Mouse (Mus musculus): Measurements from ENCODE around the gene Glrb. TPM values are rescaled to one million over a fixed set of nuclear protein-coding genes. Genes with fewer than 3 reads are reported as not detected.

Glrb gene
- total and polyA plus RNA-seq, 3 experiments: 0.22 TPM; not detected in 2

- no peak for ATAC-seq (ENCODE audit: extremely low read depth, insufficient number of reproducible peaks, low FRiP score, poor library complexity, severe bottlenecking)
- no peaks in the 10 kb centered on the region for H3K36me3 ChIP-seq (replicated peaks)
- H3K4me3 ChIP-seq (ENCODE audit: low read depth, low read length): no peak overlapping the region
- no peak for DNase-seq (ENCODE audit: low spot score)
- no peaks in the 10 kb centered on the region for H3K27me3 ChIP-seq (ENCODE audit: insufficient read depth, low read length)
- TF ChIP-seq CTCF (IDR thresholded peaks at IDR 0.05; ENCODE audit: low read depth, low read length) (no peak), GATA1 (IDR thresholded peaks at IDR 0.05; ENCODE audit: borderline replicate concordance, low read length) (no peak), GATA2 (IDR thresholded peaks at IDR 0.05; ENCODE audit: borderline replicate concordance, low read depth, low read length) (no peak), POLR2AphosphoS5 (IDR thresholded peaks at IDR 0.05; ENCODE audit: insufficient replicate concordance, low read depth, low read length) (no peak), TAL1 (conservative IDR thresholded peaks at IDR 0.05; ENCODE audit: low read depth, low read length) (no peak)
- H3K9me3 ChIP-seq (replicated peaks): no peaks in the 10 kb centered on the region
- H3K4me1 ChIP-seq (ENCODE audit: insufficient read depth, low read depth, low read length): no peaks in the 10 kb centered on the region
Observed at GRCm38 (mm10) chr3:80874690-80875353, 38.6 kb downstream of the Glrb start.

DNA sequence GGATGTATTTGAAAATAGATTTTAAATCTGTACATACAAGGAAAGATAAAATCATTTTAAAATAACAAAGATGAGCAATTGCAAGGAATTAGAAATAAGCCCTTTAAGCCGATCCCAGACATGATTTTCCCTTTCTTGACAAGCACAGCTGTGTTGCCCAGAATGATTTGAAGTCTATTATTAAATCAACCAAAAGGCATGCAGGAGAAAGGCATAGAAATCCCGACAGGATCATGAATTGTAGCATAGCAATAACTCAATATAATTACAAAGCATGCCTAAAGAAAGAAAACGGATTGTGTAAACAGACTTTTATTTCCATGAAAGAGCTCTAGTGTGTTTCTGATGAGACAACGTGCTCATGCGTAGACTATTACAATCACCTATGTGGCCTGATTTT is 39.4 kb downstream of the Glrb start:
- Histone ChIP-seq H3K4me1 (ENCODE audit: insufficient read depth, low read depth, low read length) (no peaks in the 10 kb centered on the region), H3K9me3 (replicated peaks) (no peaks in the 10 kb centered on the region), H3K4me3 (ENCODE audit: low read depth, low read length) (no peak overlapping the region), H3K27me3 (ENCODE audit: insufficient read depth, low read length) (no peaks in the 10 kb centered on the region), H3K36me3 (replicated peaks) (no peaks in the 10 kb centered on the region)
- no peak for DNase-seq (ENCODE audit: low spot score)
- TF ChIP-seq CTCF (IDR thresholded peaks at IDR 0.05; ENCODE audit: low read depth, low read length): no peak
- TF ChIP-seq POLR2AphosphoS5 (IDR thresholded peaks at IDR 0.05; ENCODE audit: insufficient replicate concordance, low read depth, low read length): no peak
- TF ChIP-seq GATA2 (IDR thresholded peaks at IDR 0.05; ENCODE audit: borderline replicate concordance, low read depth, low read length): no peak
- TF ChIP-seq GATA1 (IDR thresholded peaks at IDR 0.05; ENCODE audit: borderline replicate concordance, low read length): no peak
- TF ChIP-seq TAL1 (conservative IDR thresholded peaks at IDR 0.05; ENCODE audit: low read depth, low read length): no peak
- no peak for ATAC-seq (ENCODE audit: extremely low read depth, insufficient number of reproducible peaks, low FRiP score, poor library complexity, severe bottlenecking)

DNA sequence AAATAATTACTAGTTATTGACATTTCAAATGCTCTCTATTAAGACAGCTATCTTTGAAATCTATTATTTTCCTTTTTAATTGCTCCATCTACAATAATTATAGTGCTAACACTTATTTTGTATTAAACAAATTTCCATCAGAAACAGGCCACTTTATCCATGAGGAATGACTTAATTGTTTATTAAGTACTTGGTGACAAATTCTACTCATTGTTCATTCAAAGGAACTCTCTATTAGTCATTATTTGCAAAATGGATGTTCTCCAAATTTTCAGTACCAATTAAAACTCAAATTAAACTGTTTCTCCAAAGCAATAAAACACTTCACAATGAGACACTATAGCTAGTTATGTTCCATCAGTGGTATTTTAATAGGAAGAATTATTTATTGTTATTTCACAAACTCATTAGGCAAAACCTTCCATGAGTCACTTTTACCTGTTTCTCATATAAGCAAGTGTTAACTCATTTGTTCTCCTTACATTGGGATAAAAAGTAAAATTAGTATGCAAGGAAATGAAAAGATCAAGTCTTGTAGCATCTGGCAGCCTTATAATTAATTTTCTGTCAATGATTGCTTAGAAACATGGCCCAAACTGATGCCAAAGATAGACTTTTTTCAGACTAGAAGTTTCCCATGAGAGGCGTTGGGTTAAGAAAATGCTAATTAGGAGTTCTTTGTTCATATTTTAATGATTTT is 41.8 kb downstream of the Glrb start:
- no peak for DNase-seq (ENCODE audit: low spot score)
- TF ChIP-seq GATA1 (IDR thresholded peaks at IDR 0.05; ENCODE audit: borderline replicate concordance, low read length): no peak
- Histone ChIP-seq H3K36me3 (replicated peaks) (no peaks in the 10 kb centered on the region), H3K4me1 (ENCODE audit: insufficient read depth, low read depth, low read length) (no peaks in the 10 kb centered on the region), H3K27me3 (ENCODE audit: insufficient read depth, low read length) (no peaks in the 10 kb centered on the region), H3K9me3 (replicated peaks) (no peaks in the 10 kb centered on the region), H3K4me3 (ENCODE audit: low read depth, low read length) (no peak overlapping the region)
- ATAC-seq (ENCODE audit: extremely low read depth, insufficient number of reproducible peaks, low FRiP score, poor library complexity, severe bottlenecking): no peak

- no peak overlapping the region for H3K4me3 ChIP-seq (ENCODE audit: low read depth, low read length)
- no peaks in the 10 kb centered on the region for H3K36me3 ChIP-seq (replicated peaks)
- no peak for ATAC-seq (ENCODE audit: extremely low read depth, insufficient number of reproducible peaks, low FRiP score, poor library complexity, severe bottlenecking)
- no peaks in the 10 kb centered on the region for H3K27me3 ChIP-seq (ENCODE audit: insufficient read depth, low read length)
- TF ChIP-seq TAL1 (conservative IDR thresholded peaks at IDR 0.05; ENCODE audit: low read depth, low read length) (no peak), GATA1 (IDR thresholded peaks at IDR 0.05; ENCODE audit: borderline replicate concordance, low read length) (no peak), CTCF (IDR thresholded peaks at IDR 0.05; ENCODE audit: low read depth, low read length) (no peak)
- no peak for DNase-seq (ENCODE audit: low spot score)
- H3K9me3 ChIP-seq (replicated peaks): no peaks in the 10 kb centered on the region
- H3K4me1 ChIP-seq (ENCODE audit: insufficient read depth, low read depth, low read length): no peaks in the 10 kb centered on the region
Observed at GRCm38 (mm10) chr3:80867328-80867727, 46.1 kb downstream of the Glrb start.

DNA sequence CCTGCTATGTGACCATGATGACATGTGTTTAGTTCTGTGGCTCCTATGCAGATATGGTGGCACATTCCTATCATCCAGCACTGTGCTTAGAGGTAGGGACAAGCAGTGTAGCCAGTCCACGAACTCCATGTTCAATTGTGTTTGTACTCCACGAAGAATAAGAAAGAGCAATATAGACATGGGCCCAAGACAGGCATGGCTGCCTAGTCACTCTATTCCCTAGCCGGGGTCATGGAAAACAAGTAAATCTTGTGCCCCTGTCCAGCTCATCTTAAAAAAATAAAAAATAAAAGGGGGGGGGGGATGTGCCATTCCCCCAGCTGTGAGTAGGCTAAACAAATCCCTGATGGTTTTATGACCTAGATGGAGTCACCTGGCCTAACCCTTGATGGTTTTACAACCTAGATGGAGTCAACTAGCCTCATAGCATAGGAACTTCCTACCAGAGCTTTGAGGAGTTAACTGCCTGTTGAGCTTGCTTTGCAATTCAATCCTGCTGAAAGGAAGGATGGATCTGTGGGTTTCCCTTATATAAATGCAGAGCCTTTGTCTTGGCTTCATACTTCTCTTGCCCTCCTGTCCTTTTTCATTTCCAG is 60.5 kb downstream of the Glrb start:
- H3K27me3 ChIP-seq (ENCODE audit: insufficient read depth, low read length): no peaks in the 10 kb centered on the region
- no peaks in the 10 kb centered on the region for H3K36me3 ChIP-seq (replicated peaks)
- no peak for ATAC-seq (ENCODE audit: extremely low read depth, insufficient number of reproducible peaks, low FRiP score, poor library complexity, severe bottlenecking)
- H3K4me3 ChIP-seq (ENCODE audit: low read depth, low read length): no peak overlapping the region
- no peak for TF ChIP-seq TAL1 (conservative IDR thresholded peaks at IDR 0.05; ENCODE audit: low read depth, low read length)
- TF ChIP-seq GATA2 (IDR thresholded peaks at IDR 0.05; ENCODE audit: borderline replicate concordance, low read depth, low read length): no peak
- no peaks in the 10 kb centered on the region for H3K9me3 ChIP-seq (replicated peaks)
- no peaks in the 10 kb centered on the region for H3K4me1 ChIP-seq (ENCODE audit: insufficient read depth, low read depth, low read length)
- no peak for DNase-seq (ENCODE audit: low spot score)

DNA sequence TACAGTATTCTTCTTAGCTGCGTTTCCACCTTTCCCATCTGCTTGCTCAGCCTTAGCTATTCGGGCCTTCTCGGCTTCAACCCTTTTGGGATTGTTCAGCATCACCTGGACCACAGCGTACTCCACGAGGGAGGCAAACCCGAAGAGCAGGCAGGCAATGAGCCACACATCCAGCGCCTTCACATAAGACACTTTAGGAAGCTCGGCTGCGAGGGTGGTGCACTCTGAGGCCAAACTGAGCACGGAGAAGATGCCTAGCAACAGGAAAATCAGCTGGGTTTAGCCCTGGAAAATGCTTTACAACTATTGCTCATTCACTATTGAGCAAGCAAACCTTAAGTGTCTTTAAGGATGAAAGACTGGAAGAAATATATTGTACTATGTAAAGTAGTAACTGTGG is 62.5 kb downstream of the Glrb start:
- TF ChIP-seq TAL1 (conservative IDR thresholded peaks at IDR 0.05; ENCODE audit: low read depth, low read length) (no peak), GATA2 (IDR thresholded peaks at IDR 0.05; ENCODE audit: borderline replicate concordance, low read depth, low read length) (no peak), POLR2AphosphoS5 (IDR thresholded peaks at IDR 0.05; ENCODE audit: insufficient replicate concordance, low read depth, low read length) (no peak), GATA1 (IDR thresholded peaks at IDR 0.05; ENCODE audit: borderline replicate concordance, low read length) (no peak), CTCF (IDR thresholded peaks at IDR 0.05; ENCODE audit: low read depth, low read length) (no peak)
- Histone ChIP-seq H3K9me3 (replicated peaks) (no peaks in the 10 kb centered on the region), H3K36me3 (replicated peaks) (no peaks in the 10 kb centered on the region), H3K4me1 (ENCODE audit: insufficient read depth, low read depth, low read length) (no peaks in the 10 kb centered on the region), H3K27me3 (ENCODE audit: insufficient read depth, low read length) (no peaks in the 10 kb centered on the region), H3K4me3 (ENCODE audit: low read depth, low read length) (no peak overlapping the region)
- ATAC-seq (ENCODE audit: extremely low read depth, insufficient number of reproducible peaks, low FRiP score, poor library complexity, severe bottlenecking) (no peak), DNase-seq (ENCODE audit: low spot score) (no peak)
